Mouse (Mus musculus): ENCODE measurements at regions not wholly inside any gene's neighbourhood (a gene's known extent, or its start where the extent isn't known, plus 50 kb on each side); places are given as distances from the start of the nearest gene placed in this dataset.

DNA sequence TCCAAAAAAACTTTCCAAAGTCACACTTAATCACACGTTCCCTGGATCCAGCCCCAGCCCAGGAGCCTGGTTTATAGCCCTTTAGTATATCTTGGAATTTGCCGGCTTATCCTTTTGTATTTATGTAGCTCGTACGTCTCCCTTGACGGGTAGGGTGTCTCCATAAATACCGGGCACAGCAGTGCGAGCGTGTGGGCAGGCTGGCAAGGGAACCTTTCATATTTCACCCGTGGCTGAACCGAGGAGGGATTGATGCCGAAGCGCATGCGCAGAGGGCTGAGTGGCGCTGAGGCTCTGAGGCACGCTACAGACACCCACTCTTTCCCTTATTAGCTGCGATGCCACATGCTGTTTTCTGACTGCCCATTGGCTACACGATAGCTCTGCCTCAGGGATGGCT, 301.9 kb upstream of the Kcnab2 start:
- Histone ChIP-seq H3K27ac (ENCODE audit: low read length) (no peak overlapping the region), H3K27me3 (ENCODE audit: control insufficient read depth, insufficient read depth, low read depth, low read length) (no peaks in the 10 kb centered on the region), H3K4me2 (ENCODE audit: low read depth, low read length) (no peak overlapping the region), H3K9me3 (replicated peaks; ENCODE audit: control insufficient read depth, low read length) (no peaks in the 10 kb centered on the region), H3K9ac (ENCODE audit: low read depth, low read length) (no peak overlapping the region), H3K4me3 (ENCODE audit: low read depth, low read length) (no peak overlapping the region), H3K4me1 (ENCODE audit: control insufficient read depth, low read depth, low read length) (no peaks in the 10 kb centered on the region), H3K36me3 (ENCODE audit: control insufficient read depth, insufficient read depth) (no peaks in the 10 kb centered on the region)
- 70% methylated on average over 17 of the region's 17 CpGs for WGBS (ENCODE audit: insufficient replicate concordance)
- no peak for ATAC-seq (ENCODE audit: low read depth)

GRCm38 (mm10) chr4:152775801-152776200, 298.1 kb upstream of the Kcnab2 start:
- H3K9ac ChIP-seq (ENCODE audit: low read depth, low read length): no peak overlapping the region
- 59% methylated on average over 6 of the region's 6 CpGs for whole genome bisulfite sequencing (ENCODE audit: insufficient replicate concordance)
- no peak for ATAC-seq (ENCODE audit: low read depth)

DNA sequence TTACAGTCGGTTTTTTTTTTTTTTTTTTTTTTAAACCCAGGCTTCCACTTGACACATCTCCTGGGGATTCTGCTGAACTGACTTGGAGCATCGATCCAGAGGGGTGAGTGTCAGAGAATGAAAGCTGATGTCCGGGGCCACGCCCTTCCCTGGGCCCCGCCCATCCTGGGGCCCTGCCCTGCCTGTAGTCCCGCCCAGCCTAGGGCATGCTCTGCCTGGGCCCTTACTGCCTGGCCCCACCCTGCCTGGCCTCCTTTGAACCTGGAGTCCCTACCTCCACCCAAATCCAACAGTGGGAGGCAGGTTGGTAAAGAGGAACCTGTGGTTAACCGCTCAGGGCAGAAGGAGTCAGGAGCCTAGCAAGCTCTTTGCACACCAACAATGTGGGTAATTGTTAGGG, 293.7 kb upstream of the Kcnab2 start:
- ATAC-seq (ENCODE audit: low read depth): no peak
- no peak overlapping the region for H3K4me3 ChIP-seq (ENCODE audit: low read depth, low read length)
- no peaks in the 10 kb centered on the region for H3K27me3 ChIP-seq (ENCODE audit: control insufficient read depth, insufficient read depth, low read depth, low read length)
- H3K36me3 ChIP-seq (ENCODE audit: control insufficient read depth, insufficient read depth): no peaks in the 10 kb centered on the region
- H3K27ac ChIP-seq (ENCODE audit: low read length): no peak overlapping the region
- no peak overlapping the region for H3K4me2 ChIP-seq (ENCODE audit: low read depth, low read length)
- peaks cover 5% of the 10 kb centered on the region; the same call in 1 of the 2 replicates for H3K9me3 ChIP-seq (replicated peaks; ENCODE audit: control insufficient read depth, low read length)
- H3K9ac ChIP-seq (ENCODE audit: low read depth, low read length): no peak overlapping the region
- 53% methylated on average over 7 of the region's 7 CpGs for WGBS (ENCODE audit: insufficient replicate concordance)
- no peaks in the 10 kb centered on the region for H3K4me1 ChIP-seq (ENCODE audit: control insufficient read depth, low read depth, low read length)

More at GRCm38 (mm10) chr4:152775801-152776200, 298.1 kb upstream of the Kcnab2 start:
- Histone ChIP-seq H3K4me1 (ENCODE audit: control insufficient read depth, low read depth, low read length) (no peaks in the 10 kb centered on the region), H3K9me3 (replicated peaks; ENCODE audit: control insufficient read depth, low read length) (0 out of 2 replicates have a peak, but pooled peaks cover 2% of the 10 kb centered on the region), H3K4me3 (ENCODE audit: low read depth, low read length) (no peak overlapping the region), H3K27me3 (ENCODE audit: control insufficient read depth, insufficient read depth, low read depth, low read length) (no peaks in the 10 kb centered on the region), H3K27ac (ENCODE audit: low read length) (no peak overlapping the region), H3K4me2 (ENCODE audit: low read depth, low read length) (no peak overlapping the region), H3K36me3 (ENCODE audit: control insufficient read depth, insufficient read depth) (no peaks in the 10 kb centered on the region)

- Histone ChIP-seq H3K4me2 (ENCODE audit: low read depth, low read length) (no peak overlapping the region), H3K4me3 (ENCODE audit: low read depth, low read length) (no peak overlapping the region), H3K9me3 (replicated peaks; ENCODE audit: control insufficient read depth, low read length) (peaks cover 5% of the 10 kb centered on the region; the same call in 1 of the 2 replicates), H3K27ac (ENCODE audit: low read length) (no peak overlapping the region), H3K27me3 (ENCODE audit: control insufficient read depth, insufficient read depth, low read depth, low read length) (no peaks in the 10 kb centered on the region), H3K36me3 (ENCODE audit: control insufficient read depth, insufficient read depth) (no peaks in the 10 kb centered on the region), H3K4me1 (ENCODE audit: control insufficient read depth, low read depth, low read length) (no peaks in the 10 kb centered on the region), H3K9ac (ENCODE audit: low read depth, low read length) (no peak overlapping the region)
- 68% methylated on average over 5 of the region's 5 CpGs for WGBS (ENCODE audit: insufficient replicate concordance)
- ATAC-seq (ENCODE audit: low read depth): no peak
These were observed 289.7 kb upstream of the Kcnab2 start for GRCm38 (mm10) chr4:152767372-152767771.

GRCm38 (mm10) chr4:152763116-152763515, 285.4 kb upstream of the Kcnab2 start:
- WGBS (ENCODE audit: insufficient replicate concordance): 45% methylated on average over 6 of the region's 6 CpGs
- H3K36me3 ChIP-seq (ENCODE audit: control insufficient read depth, insufficient read depth): no peaks in the 10 kb centered on the region
- no peak for ATAC-seq (ENCODE audit: low read depth)
- no peaks in the 10 kb centered on the region for H3K4me1 ChIP-seq (ENCODE audit: control insufficient read depth, low read depth, low read length)
- H3K9ac ChIP-seq (ENCODE audit: low read depth, low read length): no peak overlapping the region
- no peak overlapping the region for H3K27ac ChIP-seq (ENCODE audit: low read length)
- no peaks in the 10 kb centered on the region; the same call in 1 of the 2 replicates for H3K9me3 ChIP-seq (replicated peaks; ENCODE audit: control insufficient read depth, low read length)
- H3K27me3 ChIP-seq (ENCODE audit: control insufficient read depth, insufficient read depth, low read depth, low read length): no peaks in the 10 kb centered on the region
- H3K4me2 ChIP-seq (ENCODE audit: low read depth, low read length): no peak overlapping the region
- no peak overlapping the region for H3K4me3 ChIP-seq (ENCODE audit: low read depth, low read length)

- 67% methylated on average over 4 of the region's 4 CpGs for WGBS (ENCODE audit: insufficient replicate concordance)
- Histone ChIP-seq H3K27ac (ENCODE audit: low read length) (no peak overlapping the region), H3K4me3 (ENCODE audit: low read depth, low read length) (no peak overlapping the region), H3K9me3 (replicated peaks; ENCODE audit: control insufficient read depth, low read length) (no peaks in the 10 kb centered on the region; the same call in 1 of the 2 replicates), H3K36me3 (ENCODE audit: control insufficient read depth, insufficient read depth) (no peaks in the 10 kb centered on the region), H3K27me3 (ENCODE audit: control insufficient read depth, insufficient read depth, low read depth, low read length) (no peaks in the 10 kb centered on the region), H3K4me1 (ENCODE audit: control insufficient read depth, low read depth, low read length) (no peaks in the 10 kb centered on the region), H3K4me2 (ENCODE audit: low read depth, low read length) (no peak overlapping the region), H3K9ac (ENCODE audit: low read depth, low read length) (no peak overlapping the region)
- no peak for ATAC-seq (ENCODE audit: low read depth)
These were observed 284.9 kb upstream of the Kcnab2 start for GRCm38 (mm10) chr4:152762576-152762975.

- Histone ChIP-seq H3K27me3 (ENCODE audit: control insufficient read depth, insufficient read depth, low read depth, low read length) (no peaks in the 10 kb centered on the region), H3K9me3 (replicated peaks; ENCODE audit: control insufficient read depth, low read length) (peaks cover 3% of the 10 kb centered on the region), H3K4me3 (ENCODE audit: low read depth, low read length) (no peak overlapping the region), H3K4me2 (ENCODE audit: low read depth, low read length) (no peak overlapping the region), H3K4me1 (ENCODE audit: control insufficient read depth, low read depth, low read length) (no peaks in the 10 kb centered on the region), H3K36me3 (ENCODE audit: control insufficient read depth, insufficient read depth) (no peaks in the 10 kb centered on the region), H3K27ac (ENCODE audit: low read length) (no peak overlapping the region), H3K9ac (ENCODE audit: low read depth, low read length) (no peak overlapping the region)
- no peak for ATAC-seq (ENCODE audit: low read depth)
- 76% methylated on average over 5 of the region's 5 CpGs for WGBS (ENCODE audit: insufficient replicate concordance)
These were observed 279.5 kb upstream of the Kcnab2 start for GRCm38 (mm10) chr4:152757191-152757590.

DNA sequence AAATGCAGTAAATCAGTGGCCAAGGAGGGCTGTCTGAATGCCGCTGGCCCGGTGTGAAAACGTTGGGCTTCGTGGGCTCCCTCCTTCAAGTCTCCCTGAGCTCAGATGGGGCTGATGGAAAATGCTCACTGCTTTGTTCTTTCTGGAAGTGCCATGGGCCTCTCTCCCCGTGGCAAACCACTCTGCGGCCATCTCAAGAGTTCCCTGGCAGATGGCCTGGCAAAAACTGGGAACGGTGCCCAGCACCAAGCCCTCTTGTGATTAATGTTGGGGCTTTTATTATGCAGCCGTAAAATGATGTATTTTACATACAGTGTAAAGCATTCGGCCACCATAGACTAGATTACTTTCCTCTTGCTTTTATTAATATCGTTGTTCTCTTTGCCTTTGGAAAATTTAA, 278.9 kb upstream of the Kcnab2 start:
- no peaks in the 10 kb centered on the region for H3K36me3 ChIP-seq (ENCODE audit: control insufficient read depth, insufficient read depth)
- peaks cover 3% of the 10 kb centered on the region for H3K9me3 ChIP-seq (replicated peaks; ENCODE audit: control insufficient read depth, low read length)
- no peaks in the 10 kb centered on the region for H3K27me3 ChIP-seq (ENCODE audit: control insufficient read depth, insufficient read depth, low read depth, low read length)
- no peaks in the 10 kb centered on the region for H3K4me1 ChIP-seq (ENCODE audit: control insufficient read depth, low read depth, low read length)
- no peak for ATAC-seq (ENCODE audit: low read depth)
- no peak overlapping the region for H3K4me3 ChIP-seq (ENCODE audit: low read depth, low read length)
- WGBS (ENCODE audit: insufficient replicate concordance): 72% methylated on average over 10 of the region's 10 CpGs
- no peak overlapping the region for H3K27ac ChIP-seq (ENCODE audit: low read length)
- no peak overlapping the region for H3K4me2 ChIP-seq (ENCODE audit: low read depth, low read length)
- no peak overlapping the region for H3K9ac ChIP-seq (ENCODE audit: low read depth, low read length)

- Histone ChIP-seq H3K4me1 (ENCODE audit: control insufficient read depth, low read depth, low read length) (no peaks in the 10 kb centered on the region), H3K9ac (ENCODE audit: low read depth, low read length) (no peak overlapping the region), H3K4me2 (ENCODE audit: low read depth, low read length) (no peak overlapping the region), H3K27me3 (ENCODE audit: control insufficient read depth, insufficient read depth, low read depth, low read length) (no peaks in the 10 kb centered on the region), H3K4me3 (ENCODE audit: low read depth, low read length) (no peak overlapping the region), H3K9me3 (replicated peaks; ENCODE audit: control insufficient read depth, low read length) (peaks cover 3% of the 10 kb centered on the region), H3K36me3 (ENCODE audit: control insufficient read depth, insufficient read depth) (no peaks in the 10 kb centered on the region), H3K27ac (ENCODE audit: low read length) (no peak overlapping the region)
- WGBS (ENCODE audit: insufficient replicate concordance): 70% methylated on average over 8 of the region's 8 CpGs
- ATAC-seq (ENCODE audit: low read depth): no peak
These were observed 278.1 kb upstream of the Kcnab2 start for GRCm38 (mm10) chr4:152755756-152756155.
